Mouse (Mus musculus): ENCODE data around the gene Ifrd2. TPM values are rescaled to one million over a fixed set of nuclear protein-coding genes. Genes with fewer than 3 reads are reported as not detected.
"Not testable (repeated sequence)": the region's sequence is repeated elsewhere in the genome, so short reads cannot be mapped to it uniquely, and the experiment has no call there.

Ifrd2 gene
- polyA plus RNA-seq, 1 experiment from 2014 or later, result 39.3 TPM

GRCm38 (mm10) chr9:107567702-107568319 is 19.6 kb upstream of the Ifrd2 start, which contains the start of gene Hyal2:
Gene Hyal2 (plus strand): TSS chr9:107567945.
- H3K4me3 ChIP-seq, result peak within 1 kb of the TSS; percentile 83
- no peaks in the 10 kb centered on the region for H3K27me3 ChIP-seq
- WGBS, result 5% methylated on average over 18 of the region's 18 CpGs
- peak within 1 kb of the TSS; percentile 84 for H3K9ac ChIP-seq
- H3K27ac ChIP-seq, result peak within 1 kb of the TSS; percentile 91
- peaks cover 41% of the 10 kb centered on the region for H3K36me3 ChIP-seq
- H3K9me3 ChIP-seq, result no peaks in the 10 kb centered on the region
- ATAC-seq (ENCODE audit: insufficient number of reproducible peaks, insufficient read depth, low FRiP score, low TSS enrichment, low read depth), result no peak
- H3K4me2 ChIP-seq, result peak within 1 kb of the TSS; percentile 88
- peaks cover 62% of the 10 kb centered on the region for H3K4me1 ChIP-seq

- Histone ChIP-seq H3K27me3 (no peaks in the 10 kb centered on the region), H3K36me3 (peaks cover 48% of the 10 kb centered on the region), H3K9ac (peak overlapping the region; percentile 84), H3K4me1 (peaks cover 58% of the 10 kb centered on the region), H3K4me3 (peak overlapping the region; percentile 83), H3K4me2 (peak overlapping the region; percentile 88), H3K9me3 (no peaks in the 10 kb centered on the region), H3K27ac (peak overlapping the region; percentile 91)
- under 1% methylated on average over 41 of the region's 41 CpGs for WGBS
- peak; percentile 82 for ATAC-seq (ENCODE audit: insufficient number of reproducible peaks, insufficient read depth, low FRiP score, low TSS enrichment, low read depth)
These were observed 18.8 kb upstream of the Ifrd2 start for GRCm38 (mm10) chr9:107568331-107569261.

- Histone ChIP-seq H3K4me2 (peak overlapping the region; percentile 88), H3K4me1 (peaks cover 51% of the 10 kb centered on the region), H3K27me3 (no peaks in the 10 kb centered on the region), H3K9me3 (no peaks in the 10 kb centered on the region), H3K36me3 (peaks cover 52% of the 10 kb centered on the region), H3K9ac (peak overlapping the region; percentile 84), H3K27ac (peak overlapping the region; percentile 91), H3K4me3 (peak overlapping the region; percentile 83)
- no peak for ATAC-seq (ENCODE audit: insufficient number of reproducible peaks, insufficient read depth, low FRiP score, low TSS enrichment, low read depth)
- WGBS, result under 1% methylated on average over 23 of the region's 23 CpGs
These were observed 18.2 kb upstream of the Ifrd2 start for GRCm38 (mm10) chr9:107569270-107569669.

GRCm38 (mm10) chr9:107570016-107570415 is 17.4 kb upstream of the Ifrd2 start:
- WGBS, result 45% methylated on average over 13 of the region's 13 CpGs
- H3K4me1 ChIP-seq, result peaks cover 49% of the 10 kb centered on the region
- H3K27ac ChIP-seq, result peak overlapping the region; percentile 91
- H3K36me3 ChIP-seq, result peaks cover 52% of the 10 kb centered on the region
- no peaks in the 10 kb centered on the region for H3K9me3 ChIP-seq
- peak overlapping the region; percentile 83 for H3K4me3 ChIP-seq
- ATAC-seq (ENCODE audit: insufficient number of reproducible peaks, insufficient read depth, low FRiP score, low TSS enrichment, low read depth), result no peak
- H3K4me2 ChIP-seq, result peak overlapping the region; percentile 88
- peak overlapping the region; percentile 84 for H3K9ac ChIP-seq
- H3K27me3 ChIP-seq, result no peaks in the 10 kb centered on the region

GRCm38 (mm10) chr9:107570845-107571244 is 16.6 kb upstream of the Ifrd2 start:
- Histone ChIP-seq H3K36me3 (peaks cover 45% of the 10 kb centered on the region), H3K27me3 (no peaks in the 10 kb centered on the region), H3K4me3 (peak overlapping the region; percentile 83), H3K27ac (peak overlapping the region; percentile 91; the same call in 1 of the 2 replicates), H3K9me3 (no peaks in the 10 kb centered on the region), H3K9ac (peak overlapping the region; percentile 84), H3K4me1 (peaks cover 44% of the 10 kb centered on the region), H3K4me2 (peak overlapping the region; percentile 88)
- 89% methylated on average over 21 of the region's 21 CpGs for WGBS
- no peak for ATAC-seq (ENCODE audit: insufficient number of reproducible peaks, insufficient read depth, low FRiP score, low TSS enrichment, low read depth)

GRCm38 (mm10) chr9:107571534-107572326 is 15.7 kb upstream of the Ifrd2 start:
- Histone ChIP-seq H3K9me3 (no peaks in the 10 kb centered on the region), H3K36me3 (peaks cover 42% of the 10 kb centered on the region), H3K4me1 (peaks cover 50% of the 10 kb centered on the region), H3K27me3 (no peaks in the 10 kb centered on the region), H3K4me2 (peak overlapping the region; percentile 88), H3K27ac (no peak overlapping the region), H3K4me3 (peak overlapping the region; percentile 83; the same call in 1 of the 2 replicates), H3K9ac (0 out of 2 replicates have a peak overlapping the region, but pooled peaks have one; percentile 40)
- no peak for ATAC-seq (ENCODE audit: insufficient number of reproducible peaks, insufficient read depth, low FRiP score, low TSS enrichment, low read depth)
- WGBS, result 95% methylated on average over 22 of the region's 22 CpGs

- no peaks in the 10 kb centered on the region for H3K27me3 ChIP-seq
- H3K36me3 ChIP-seq, result peaks cover 42% of the 10 kb centered on the region
- peaks cover 50% of the 10 kb centered on the region for H3K4me1 ChIP-seq
- no peak overlapping the region for H3K27ac ChIP-seq
- ATAC-seq (ENCODE audit: insufficient number of reproducible peaks, insufficient read depth, low FRiP score, low TSS enrichment, low read depth), result no peak
- WGBS, result 91% methylated on average over 2 of the region's 2 CpGs
- 0 out of 2 replicates have a peak overlapping the region, but pooled peaks have one; percentile 40 for H3K9ac ChIP-seq
- H3K9me3 ChIP-seq, result no peaks in the 10 kb centered on the region
- 0 out of 2 replicates have a peak overlapping the region, but pooled peaks have one; percentile 4 for H3K4me3 ChIP-seq
- H3K4me2 ChIP-seq, result no peak overlapping the region
These were observed 15.1 kb upstream of the Ifrd2 start for GRCm38 (mm10) chr9:107572327-107572662.

- WGBS, result 85% methylated on average over 6 of the region's 6 CpGs
- peaks cover 52% of the 10 kb centered on the region for H3K4me1 ChIP-seq
- H3K4me2 ChIP-seq; H3K27me3 ChIP-seq; H3K4me3 ChIP-seq; H3K27ac ChIP-seq; H3K9me3 ChIP-seq; ATAC-seq (ENCODE audit: insufficient number of reproducible peaks, insufficient read depth, low FRiP score, low TSS enrichment, low read depth); H3K9ac ChIP-seq: not testable (repeated sequence)
- H3K36me3 ChIP-seq, result peaks cover 42% of the 10 kb centered on the region
These were observed 13.7 kb upstream of the Ifrd2 start for GRCm38 (mm10) chr9:107573774-107574173.

- H3K36me3 ChIP-seq, result peaks cover 38% of the 10 kb centered on the region
- peak overlapping the region; percentile 83 for H3K27ac ChIP-seq
- H3K27me3 ChIP-seq, result no peaks in the 10 kb centered on the region
- 72% methylated on average over 14 of the region's 14 CpGs for WGBS
- H3K9me3 ChIP-seq, result no peaks in the 10 kb centered on the region
- peak overlapping the region; percentile 64 for H3K4me2 ChIP-seq
- H3K4me3 ChIP-seq, result no peak overlapping the region
- peak overlapping the region; percentile 72; the same call in 1 of the 2 replicates for H3K9ac ChIP-seq
- ATAC-seq (ENCODE audit: insufficient number of reproducible peaks, insufficient read depth, low FRiP score, low TSS enrichment, low read depth), result no peak
- H3K4me1 ChIP-seq, result peaks cover 58% of the 10 kb centered on the region
These were observed 11.7 kb upstream of the Ifrd2 start for GRCm38 (mm10) chr9:107575579-107576356.

- peak within 1 kb of the TSS; percentile 64 for H3K4me2 ChIP-seq
- no peaks in the 10 kb centered on the region for H3K9me3 ChIP-seq
- peak within 1 kb of the TSS; percentile 47 for H3K4me3 ChIP-seq
- H3K27ac ChIP-seq, result peak within 1 kb of the TSS; percentile 83
- H3K9ac ChIP-seq, result peak within 1 kb of the TSS; percentile 72
- ATAC-seq (ENCODE audit: insufficient number of reproducible peaks, insufficient read depth, low FRiP score, low TSS enrichment, low read depth), result peak; percentile 66
- H3K36me3 ChIP-seq, result peaks cover 30% of the 10 kb centered on the region
- WGBS, result 16% methylated on average over 16 of the region's 16 CpGs
- no peaks in the 10 kb centered on the region for H3K27me3 ChIP-seq
- H3K4me1 ChIP-seq, result peaks cover 55% of the 10 kb centered on the region
These were observed 10.9 kb upstream of the Ifrd2 start, which contains the start of gene Hyal1 for GRCm38 (mm10) chr9:107576357-107577107. Gene Hyal1 (plus strand): TSS chr9:107576927.
